Mouse (Mus musculus): Measurements from ENCODE around the gene Acp6.

- TF ChIP-seq MAX (IDR thresholded peaks at IDR 0.05; ENCODE audit: low read depth): no peak
- TF ChIP-seq CEBPB (IDR thresholded peaks at IDR 0.05; ENCODE audit: insufficient read depth, poor library complexity, severe bottlenecking): no peak
- no peak for TF ChIP-seq MYOG (IDR thresholded peaks at IDR 0.05; ENCODE audit: control insufficient read depth in 1 of 3, insufficient read depth in 1 of 3, insufficient read length in 2 of 3, low read depth in 2 of 3)
- no peak for TF ChIP-seq USF1 (IDR thresholded peaks at IDR 0.05; ENCODE audit: low read depth)
- no peak for TF ChIP-seq POLR2A (IDR thresholded peaks at IDR 0.05; ENCODE audit: insufficient read length, low read depth)
- TF ChIP-seq SRF (IDR thresholded peaks at IDR 0.05; ENCODE audit: control insufficient read depth, insufficient read length, low read depth): no peak
- TF ChIP-seq MYOD1 (IDR thresholded peaks at IDR 0.05; ENCODE audit: control insufficient read depth in 1 of 3, insufficient read length in 2 of 3, low read depth in 2 of 3): no peak
- no peak for TF ChIP-seq TCF12 (IDR thresholded peaks at IDR 0.05; ENCODE audit: insufficient read depth, poor library complexity, severe bottlenecking)
- no peak for TF ChIP-seq POLR2AphosphoS2 (IDR thresholded peaks at IDR 0.05; ENCODE audit: insufficient read length, low read depth)
- no peak for TF ChIP-seq E2F4 (IDR thresholded peaks at IDR 0.05; ENCODE audit: insufficient read depth)
- TF ChIP-seq REST (IDR thresholded peaks at IDR 0.05; ENCODE audit: insufficient read depth, insufficient read length): no peak
- no peak for TF ChIP-seq TCF3 (IDR thresholded peaks at IDR 0.05; ENCODE audit: insufficient read length, low read depth)
These were observed 21.9 kb downstream of the Acp6 start for GRCm38 (mm10) chr3:97180527-97180926.

Data from myocyte (in vitro differentiated cells).